Mouse (Mus musculus) intestine, postnatal 0 days (tissue): Measurements from ENCODE around the gene Foxp4. TPM values are rescaled to one million over a fixed set of nuclear protein-coding genes. Genes with fewer than 3 reads are reported as not detected.

Experiments used
- ATAC-seq: fragments of 200-750 bp; cut with Nextera tagmentation; 2 replicates; pipeline ENCODE4 v1.8.0; 2017; ENCODE audit warnings: mild to moderate bottlenecking, moderate TSS enrichment, moderate library complexity
- H3K27ac ChIP-seq: fragments of 300-500 bp; sonication (generic); 2 replicates; pipeline ENCODE4 v1.5.1; 2014; ENCODE audit warnings: mild to moderate bottlenecking, low read depth, low read length, moderate library complexity
- H3K27me3 ChIP-seq: fragments of 300-500 bp; sonication (generic); replicated peaks from 2 replicates; pipeline ENCODE4 v1.6.1; 2014; ENCODE audit warnings: low read length, mixed read lengths; ENCODE audit not compliant: control insufficient read depth, insufficient read depth
- H3K36me3 ChIP-seq: fragments of 300-500 bp; sonication (generic); 2 replicates; pipeline ENCODE4 v1.6.1; 2014; ENCODE audit warnings: mild to moderate bottlenecking, moderate library complexity; ENCODE audit not compliant: control insufficient read depth, insufficient read depth
- H3K4me1 ChIP-seq: fragments of 300-500 bp; sonication (generic); replicated peaks from 2 replicates; pipeline ENCODE4 v1.6.1; 2014; ENCODE audit warnings: antibody characterized with exemption, low read length, mixed read lengths; ENCODE audit not compliant: control insufficient read depth, insufficient read depth
- H3K4me2 ChIP-seq: fragments of 300-500 bp; sonication (generic); replicated peaks from 2 replicates; pipeline ENCODE4 v1.6.1; 2014; ENCODE audit warnings: low read depth, mild to moderate bottlenecking, moderate library complexity
- H3K4me3 ChIP-seq: fragments of 300-500 bp; sonication (generic); 2 replicates; pipeline ENCODE4 v1.5.1; 2014; ENCODE audit warnings: low read depth, low read length
- H3K9ac ChIP-seq: fragments of 300-500 bp; sonication (generic); 2 replicates; pipeline ENCODE4 v1.6.1; 2014; ENCODE audit warnings: mild to moderate bottlenecking, low read depth, low read length
- H3K9me3 ChIP-seq: fragments of 300-500 bp; sonication (generic); 2 replicates; pipeline ENCODE4 v1.6.1; 2016; ENCODE audit warnings: mixed run types; ENCODE audit not compliant: control insufficient read depth
- CTCF ChIP-seq: sonication (generic); IDR thresholded peaks from 2 replicates; pipeline ENCODE4 v1.5.1; 2016; ENCODE audit warnings: low read depth, mild to moderate bottlenecking, control low read depth, antibody characterized with exemption, moderate library complexity
- WGBS: fragments of 180-500 bp; shearing (Covaris S2); extraction: QIAGEN DNeasy Blood & Tissue Kit; methylation state at CpG from one replicate; pipeline ENCODE4 v1.1.7; 2014; 5-methylcytosine and 5-hydroxymethylcytosine counted together
- polyA plus RNA-seq: library from polyadenylated mRNA; unstranded; fragments of >200 nt; fragmentation: Nextera tagmentation; extraction: Ambion mirVana; gene quantifications from 2 replicates; pipeline ENCODE4 v1.2.1, GENCODE M21; 2015

Foxp4 gene
- polyA plus RNA-seq, 1 experiment from 2014 or later: 12.9 TPM

DNA sequence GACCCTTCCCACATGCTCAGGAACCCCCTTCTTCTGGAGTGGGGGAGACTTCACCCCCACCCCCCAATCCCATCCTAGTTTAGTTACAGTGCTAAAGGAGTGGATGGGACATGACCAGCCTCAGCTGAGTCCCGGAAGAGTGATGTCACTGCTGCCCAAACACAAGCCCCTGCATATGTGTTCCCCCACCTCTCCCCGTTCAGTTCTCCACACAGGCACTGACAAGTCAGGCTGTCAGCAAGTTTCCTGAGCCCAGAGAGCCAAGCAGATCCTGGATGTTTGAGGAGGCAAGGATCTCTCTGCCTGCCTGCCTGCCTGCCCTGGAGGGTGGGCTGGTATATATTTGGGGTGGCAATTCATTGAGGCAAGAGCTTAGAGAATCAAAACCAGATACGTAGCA, 45.2 kb downstream of the Foxp4 start:
- 41% methylated on average over 3 of the region's 3 CpGs for WGBS
- no peak overlapping the region for H3K4me3 ChIP-seq
- no peak overlapping the region for H3K4me2 ChIP-seq
- no peak overlapping the region for H3K9ac ChIP-seq
- no peak for ATAC-seq
- no peaks in the 10 kb centered on the region for H3K4me1 ChIP-seq
- H3K36me3 ChIP-seq: peaks cover 84% of the 10 kb centered on the region
- H3K27ac ChIP-seq: no peak overlapping the region
- no peak for TF ChIP-seq CTCF
- no peaks in the 10 kb centered on the region for H3K27me3 ChIP-seq
- no peaks in the 10 kb centered on the region for H3K9me3 ChIP-seq

DNA sequence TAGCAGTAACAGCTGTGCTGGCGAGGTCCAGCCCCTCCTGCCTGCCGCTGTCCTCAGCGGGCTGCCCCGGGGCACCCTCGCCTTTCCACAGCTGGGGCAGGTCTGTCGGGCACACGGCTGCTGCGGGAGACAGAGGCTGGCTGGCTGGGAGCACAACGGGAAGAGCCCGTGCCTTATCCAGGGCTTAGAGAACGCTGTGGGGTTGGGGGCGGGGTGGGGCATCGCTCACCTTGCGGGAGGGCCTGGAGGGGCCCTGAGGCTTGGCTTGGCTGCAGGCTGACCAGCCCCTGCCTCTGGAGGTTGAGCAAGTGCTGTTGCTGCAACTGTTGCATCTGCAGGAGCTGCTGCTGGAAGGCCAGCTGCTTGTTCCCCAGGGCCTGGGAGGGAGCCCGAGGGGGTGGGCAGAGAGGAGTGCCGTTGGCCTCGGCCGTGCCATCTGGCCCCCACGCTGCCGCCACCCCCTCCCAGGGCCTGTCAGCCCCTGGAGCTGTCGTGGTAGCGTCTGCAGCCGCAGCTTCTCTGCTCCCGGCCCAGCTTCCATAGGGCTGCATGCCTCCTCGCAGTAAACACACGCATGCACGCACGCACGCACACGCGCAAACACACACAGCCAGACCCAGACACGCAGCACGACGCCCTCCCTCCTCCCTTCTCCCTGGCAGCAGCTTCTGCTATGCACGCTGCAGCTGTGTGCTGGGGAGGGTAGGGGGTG, 45.9 kb downstream of the Foxp4 start:
- no peak for TF ChIP-seq CTCF
- no peaks in the 10 kb centered on the region for H3K4me1 ChIP-seq
- WGBS: 44% methylated on average over 34 of the region's 35 CpGs
- H3K36me3 ChIP-seq: peaks cover 79% of the 10 kb centered on the region
- ATAC-seq: no peak
- H3K4me3 ChIP-seq: no peak overlapping the region
- H3K9ac ChIP-seq: no peak overlapping the region
- H3K4me2 ChIP-seq: peak overlapping the region; percentile 37; the same call in 1 of the 2 replicates
- no peaks in the 10 kb centered on the region for H3K27me3 ChIP-seq
- H3K27ac ChIP-seq: no peak overlapping the region
- H3K9me3 ChIP-seq: no peaks in the 10 kb centered on the region

DNA sequence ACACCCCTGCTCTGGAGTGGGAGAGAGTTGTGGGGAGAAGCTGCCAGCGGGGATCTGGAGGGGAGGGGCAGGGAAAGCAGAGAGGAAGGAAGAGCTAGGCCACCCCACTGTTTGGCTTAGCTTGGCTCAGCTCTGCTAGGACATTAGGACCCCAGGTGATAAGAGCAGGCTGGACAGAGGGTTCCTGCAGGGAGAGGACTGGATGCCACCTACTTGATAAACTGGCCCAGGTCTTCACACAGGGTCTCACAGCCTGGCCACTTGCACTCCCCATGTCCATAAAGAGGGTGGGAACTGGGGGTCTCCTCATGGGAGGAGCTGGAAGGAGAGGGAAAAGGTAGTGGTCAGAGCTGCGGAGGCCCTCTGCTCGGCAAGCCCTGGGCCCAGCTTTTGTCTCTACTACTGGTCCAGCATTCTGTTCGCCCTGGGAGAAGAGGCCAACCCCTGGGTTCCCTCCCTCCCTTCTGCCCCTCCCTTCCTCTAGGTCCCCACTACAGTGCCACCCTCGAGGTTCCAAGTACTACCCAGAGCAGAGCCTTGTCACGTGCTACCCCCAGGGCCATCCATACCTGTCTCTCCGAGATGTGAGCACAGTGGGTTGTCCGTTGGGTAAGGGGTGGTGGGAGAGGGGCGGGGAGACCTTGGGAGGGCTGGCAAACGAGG, 46.6 kb downstream of the Foxp4 start:
- no peak overlapping the region for H3K9ac ChIP-seq
- 65% methylated on average over 10 of the region's 10 CpGs for WGBS
- no peak overlapping the region for H3K27ac ChIP-seq
- no peak overlapping the region for H3K4me3 ChIP-seq
- TF ChIP-seq CTCF: no peak
- H3K36me3 ChIP-seq: peaks cover 76% of the 10 kb centered on the region
- H3K4me1 ChIP-seq: no peaks in the 10 kb centered on the region
- H3K27me3 ChIP-seq: no peaks in the 10 kb centered on the region
- H3K4me2 ChIP-seq: no peak overlapping the region
- ATAC-seq: no peak
- H3K9me3 ChIP-seq: no peaks in the 10 kb centered on the region

DNA sequence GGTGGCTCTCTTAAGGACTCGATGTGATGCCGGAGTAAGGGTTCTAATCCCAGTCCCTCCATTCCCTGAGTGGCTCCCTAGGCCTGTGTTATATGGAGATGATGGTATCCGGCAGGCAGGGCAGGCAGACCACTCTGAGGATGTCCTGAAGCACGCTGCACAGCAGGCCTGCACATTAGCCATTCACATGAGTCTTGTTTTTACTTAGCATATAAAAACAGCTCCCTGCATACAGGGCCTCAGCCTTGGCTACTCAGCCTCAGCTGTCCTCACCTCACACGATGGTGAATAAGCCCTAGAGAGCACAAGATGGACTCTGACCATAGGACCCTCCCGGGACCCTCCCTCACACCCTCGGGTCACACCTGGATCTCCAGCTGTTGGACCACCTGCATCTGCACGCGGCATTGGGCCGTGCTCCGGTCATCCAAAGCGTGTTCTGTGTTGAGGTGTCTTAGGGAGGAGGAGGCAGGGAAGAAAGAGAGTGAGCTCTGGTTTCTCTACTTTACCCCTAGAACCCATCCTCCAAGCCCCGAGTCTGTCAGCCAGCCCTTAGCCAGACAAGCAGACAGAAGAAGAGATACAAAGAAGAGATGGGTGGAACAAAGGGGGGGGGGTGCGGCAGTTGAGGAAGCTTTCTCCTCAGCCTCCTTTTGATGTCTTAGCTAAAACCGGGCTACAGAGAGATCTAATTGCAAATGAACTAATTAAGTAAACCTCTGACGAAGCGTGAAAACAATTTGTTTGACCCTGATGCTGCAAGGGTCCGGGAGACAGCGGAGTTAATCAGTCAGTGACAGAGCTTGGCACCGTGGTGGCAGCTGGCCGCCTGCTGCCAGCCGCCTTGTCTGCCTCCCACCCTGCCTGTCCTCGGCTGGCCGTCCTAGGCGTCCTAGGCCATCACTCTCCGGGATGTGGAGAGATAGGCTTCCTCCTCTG, 47.4 kb downstream of the Foxp4 start:
- no peak overlapping the region for H3K9ac ChIP-seq
- no peaks in the 10 kb centered on the region for H3K4me1 ChIP-seq
- no peak for TF ChIP-seq CTCF
- WGBS: 74% methylated on average over 26 of the region's 26 CpGs
- H3K27ac ChIP-seq: no peak overlapping the region
- H3K36me3 ChIP-seq: peaks cover 82% of the 10 kb centered on the region
- no peaks in the 10 kb centered on the region for H3K9me3 ChIP-seq
- no peaks in the 10 kb centered on the region for H3K27me3 ChIP-seq
- no peak overlapping the region for H3K4me2 ChIP-seq
- no peak for ATAC-seq
- no peak overlapping the region for H3K4me3 ChIP-seq

DNA sequence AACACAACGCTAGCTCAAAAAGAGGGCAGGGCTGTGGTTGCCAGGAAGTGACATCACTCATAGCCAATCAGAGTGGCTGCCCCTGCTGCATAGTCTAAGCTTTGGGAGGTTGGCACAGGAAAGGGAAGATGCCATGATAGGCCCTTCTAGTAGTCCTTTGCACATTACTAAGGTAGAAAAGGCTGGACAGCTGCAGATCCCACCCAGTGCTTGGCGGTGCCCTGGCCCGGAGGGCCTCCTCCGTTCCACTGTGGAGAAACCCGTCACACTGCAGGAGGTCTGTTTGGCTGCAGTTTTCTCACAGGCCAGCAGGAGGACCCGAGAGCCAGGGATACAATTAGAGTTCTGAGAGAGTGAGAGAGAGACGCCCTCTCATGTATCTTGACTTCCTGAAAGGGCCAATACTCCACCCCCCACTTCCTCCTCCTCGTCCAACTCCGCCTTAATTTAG, 51.1 kb downstream of the Foxp4 start:
- H3K36me3 ChIP-seq: peaks cover 78% of the 10 kb centered on the region
- no peaks in the 10 kb centered on the region for H3K27me3 ChIP-seq
- no peaks in the 10 kb centered on the region for H3K4me1 ChIP-seq
- TF ChIP-seq CTCF: peak; percentile 93
- no peaks in the 10 kb centered on the region for H3K9me3 ChIP-seq
- no peak overlapping the region for H3K4me3 ChIP-seq
- no peak overlapping the region for H3K27ac ChIP-seq
- ATAC-seq: peak; percentile 70
- WGBS: 9% methylated on average over 9 of the region's 9 CpGs
- no peak overlapping the region for H3K9ac ChIP-seq
- peak overlapping the region; percentile 47 for H3K4me2 ChIP-seq
